Mouse (Mus musculus): ENCODE results near the gene Ccdc141.

The Ccdc141 gene

GRCm38 (mm10) chr2:77108562-77108961 lies 61.9 kb downstream of the Ccdc141 start:
- ChIA-PET POLR2A (interaction anchor here in 1 of 4 experiments (0.6 to 2.9 kb wide), 4 partner anchors 8 to 40 kb away, joined by 3 to 8 read pairs (median 4); no protein-coding TSS in a partner anchor), CTCF (no interaction called here)

GRCm38 (mm10) chr2:77106150-77106549 lies 64.3 kb downstream of the Ccdc141 start:
- CTCF ChIA-PET: interaction anchor here in 1 of 4 experiments (1.1 kb wide), 1 partner anchor 236 kb away, joined by 3 read pairs; no protein-coding TSS in a partner anchor
- POLR2A ChIA-PET: interaction anchor here in 2 of 4 experiments (0.9 to 2.9 kb wide), 3 partner anchors 10 to 66 kb away, joined by 5 to 8 read pairs (median 7); no protein-coding TSS in a partner anchor

- CTCF ChIA-PET: no interaction called here
- POLR2A ChIA-PET: interaction anchor here in 1 of 4 experiments (1.4 kb wide), 1 partner anchor 11 kb away, joined by 3 read pairs; no protein-coding TSS in a partner anchor
Measured at GRCm38 (mm10) chr2:77105006-77105715, 65.3 kb downstream of the Ccdc141 start.

- POLR2A ChIA-PET: interaction anchor here in 1 of 4 experiments (0.6 to 0.7 kb wide), 2 partner anchors 14 to 42 kb away, joined by 3 read pairs; no protein-coding TSS in a partner anchor
- CTCF ChIA-PET: interaction anchor here in 1 of 4 experiments (0.5 to 0.7 kb wide), 2 partner anchors 8 to 242 kb away, joined by 3 to 4 read pairs; no protein-coding TSS in a partner anchor
Measured at GRCm38 (mm10) chr2:77102516-77102915, 67.9 kb downstream of the Ccdc141 start.

GRCm38 (mm10) chr2:77099814-77100213 lies 70.6 kb downstream of the Ccdc141 start:
- ChIA-PET POLR2A (interaction anchor here in 1 of 4 experiments (1.1 kb wide), 1 partner anchor 16 kb away, joined by 4 read pairs; no protein-coding TSS in a partner anchor), CTCF (no interaction called here)

- ChIA-PET POLR2A (interaction anchor here in 1 of 4 experiments (1.1 kb wide), 1 partner anchor 17 kb away, joined by 4 read pairs; no protein-coding TSS in a partner anchor), CTCF (no interaction called here)
Measured at GRCm38 (mm10) chr2:77098769-77099168, 71.7 kb downstream of the Ccdc141 start.

- ChIA-PET CTCF (no interaction called here), POLR2A (no interaction called here)
Measured at GRCm38 (mm10) chr2:77091749-77092148, 78.7 kb downstream of the Ccdc141 start.

GRCm38 (mm10) chr2:77085313-77085712 lies 85.1 kb downstream of the Ccdc141 start:
- POLR2A ChIA-PET: interaction anchor here in 1 of 4 experiments (0.6 kb wide), 1 partner anchor 966 kb away, joined by 3 read pairs; no protein-coding TSS in a partner anchor
- CTCF ChIA-PET: no interaction called here

GRCm38 (mm10) chr2:77084629-77085028 lies 85.8 kb downstream of the Ccdc141 start:
- CTCF ChIA-PET: no interaction called here

GRCm38 (mm10) chr2:77081156-77081555 lies 89.3 kb downstream of the Ccdc141 start:
- CTCF ChIA-PET: no interaction called here

More at GRCm38 (mm10) chr2:77084629-77085028, 85.8 kb downstream of the Ccdc141 start:
- POLR2A ChIA-PET: no interaction called here

GRCm38 (mm10) chr2:77080657-77081056 lies 89.8 kb downstream of the Ccdc141 start:
- CTCF ChIA-PET: interaction anchor here in 1 of 4 experiments (0.6 kb wide), 1 partner anchor 122 kb away, joined by 3 read pairs; no protein-coding TSS in a partner anchor
- POLR2A ChIA-PET: no interaction called here

More at GRCm38 (mm10) chr2:77081156-77081555, 89.3 kb downstream of the Ccdc141 start:
- POLR2A ChIA-PET: no interaction called here

- CTCF ChIA-PET: no interaction called here
- POLR2A ChIA-PET: no interaction called here
Measured at GRCm38 (mm10) chr2:77078746-77079145, 91.7 kb downstream of the Ccdc141 start.

GRCm38 (mm10) chr2:77074373-77074772 lies 96.1 kb downstream of the Ccdc141 start:
- ChIA-PET POLR2A (interaction anchor here in 3 of 4 experiments (0.7 to 1.9 kb wide), 9 partner anchors 16 to 95 kb away, joined by 3 to 7 read pairs (median 4); no protein-coding TSS in a partner anchor), CTCF (no interaction called here)

GRCm38 (mm10) chr2:77073930-77074329 lies 96.5 kb downstream of the Ccdc141 start:
- ChIA-PET CTCF (no interaction called here), POLR2A (interaction anchor here in 2 of 4 experiments (0.7 to 1.9 kb wide), 9 partner anchors 16 to 95 kb away, joined by 3 to 7 read pairs (median 4); no protein-coding TSS in a partner anchor)

GRCm38 (mm10) chr2:77065294-77065693 lies 105.1 kb downstream of the Ccdc141 start:
- ChIA-PET CTCF (no interaction called here), POLR2A (no interaction called here)

GRCm38 (mm10) chr2:77061871-77062270 lies 108.6 kb downstream of the Ccdc141 start:
- ChIA-PET CTCF (interaction anchor here in 3 of 4 experiments (0.5 to 1.4 kb wide), 11 partner anchors 81 to 719 kb away, joined by 3 to 10 read pairs (median 4); no protein-coding TSS in a partner anchor), POLR2A (interaction anchor here in 2 of 4 experiments (0.6 to 0.7 kb wide), 2 partner anchors 13 to 88 kb away, joined by 3 to 4 read pairs; no protein-coding TSS in a partner anchor)

- ChIA-PET POLR2A (interaction anchor here in 2 of 4 experiments (0.9 to 1.2 kb wide), 2 partner anchors 86 to 279 kb away, joined by 3 read pairs; no protein-coding TSS in a partner anchor), CTCF (interaction anchor here in 2 of 4 experiments (1.9 to 2.8 kb wide), 2 partner anchors 282 kb away, joined by 6 to 13 read pairs; no protein-coding TSS in a partner anchor)
Measured at GRCm38 (mm10) chr2:77059596-77059995, 110.8 kb downstream of the Ccdc141 start.

- ChIA-PET CTCF (no interaction called here), POLR2A (interaction anchor here in 1 of 4 experiments (0.6 to 1.3 kb wide), 2 partner anchors 64 to 258 kb away, joined by 3 to 4 read pairs; no protein-coding TSS in a partner anchor)
Measured at GRCm38 (mm10) chr2:77056367-77056766, 114.1 kb downstream of the Ccdc141 start.

- CTCF ChIA-PET: no interaction called here
- POLR2A ChIA-PET: no interaction called here
Measured at GRCm38 (mm10) chr2:77042912-77043311, 127.5 kb downstream of the Ccdc141 start.

GRCm38 (mm10) chr2:77039683-77040082 lies 130.8 kb downstream of the Ccdc141 start:
- ChIA-PET CTCF (no interaction called here), POLR2A (no interaction called here)

Measured in embryonic stem cell, embryonic (primary cell).